Mouse (Mus musculus) 3134 (cell line): ENCODE results near the gene Pde4c.

Experiments used
- DNase-seq: peaks from one replicate; pipeline ENCODE4 v3.0.0-alpha.2; 2011; ENCODE audit warnings: low spot score; ENCODE audit not compliant: insufficient read length; ENCODE audit errors: extremely low read depth

Pde4c gene

GRCm38 (mm10) chr8:70696946-70697345, 26.6 kb upstream of the Pde4c start:
- DNase-seq = no peak

- no peak for DNase-seq
These were observed 25.9 kb upstream of the Pde4c start for GRCm38 (mm10) chr8:70697366-70698250.

GRCm38 (mm10) chr8:70698310-70699109, 25.0 kb upstream of the Pde4c start, which contains the start of gene Jund:
TSS of gene Jund (plus strand) at chr8:70698949.
- DNase-seq = peak; percentile 96

- DNase-seq = no peak
These were observed 24.2 kb upstream of the Pde4c start for GRCm38 (mm10) chr8:70699116-70699833.

- peak; percentile 81 for DNase-seq
These were observed 23.5 kb upstream of the Pde4c start for GRCm38 (mm10) chr8:70699834-70700554.

- peak; percentile 92 for DNase-seq
These were observed 23.0 kb upstream of the Pde4c start for GRCm38 (mm10) chr8:70700555-70700922.

- DNase-seq = no peak
These were observed 22.2 kb upstream of the Pde4c start for GRCm38 (mm10) chr8:70701048-70701981.

GRCm38 (mm10) chr8:70701982-70702841, 21.3 kb upstream of the Pde4c start:
- DNase-seq = no peak

- DNase-seq = peak; percentile 76
These were observed 20.7 kb upstream of the Pde4c start for GRCm38 (mm10) chr8:70702842-70703182.

GRCm38 (mm10) chr8:70703287-70703686, 20.2 kb upstream of the Pde4c start, which contains the start of gene Iqcn:
TSS of gene Iqcn (plus strand) at chr8:70703457.
- DNase-seq = no peak

GRCm38 (mm10) chr8:70708281-70708680, 15.2 kb upstream of the Pde4c start:
- DNase-seq = no peak

GRCm38 (mm10) chr8:70709794-70710193, 13.7 kb upstream of the Pde4c start:
- no peak for DNase-seq

GRCm38 (mm10) chr8:70710296-70710695, 13.2 kb upstream of the Pde4c start:
- DNase-seq = peak; percentile 89

- no peak for DNase-seq
These were observed 12.5 kb upstream of the Pde4c start for GRCm38 (mm10) chr8:70711041-70711440.

GRCm38 (mm10) chr8:70713991-70714390, 9.5 kb upstream of the Pde4c start:
- DNase-seq = no peak

GRCm38 (mm10) chr8:70715086-70715485, 8.4 kb upstream of the Pde4c start:
- no peak for DNase-seq

- no peak for DNase-seq
These were observed 6.8 kb upstream of the Pde4c start for GRCm38 (mm10) chr8:70716521-70717400.
